In genomic region chr4:87982578-87982977, GRCm38 (mm10) we compare ENCODE assay signal across 25 mouse cellular contexts. TPM values are rescaled to one million over a fixed set of nuclear protein-coding genes. Genes with fewer than 3 reads are reported as not detected.
DNase-seq lines count a peak whose midpoint lies in the region; ATAC-seq lines count a peak whose summit lies in the region.
"Had no signal": no experiment of that assay in that cellular context is flagged by ENCODE, and none has a peak within 500 bp of the region (broad histone marks: within the 10 kb centered on the region; RNA-seq: fewer than 3 reads in every experiment).

No protein-coding gene starts in this region.

- no peak overlapping the region for H3K4me3 ChIP-seq in forebrain, embryonic 15.5 days
- H3K4me3 ChIP-seq: embryonic facial prominence, embryonic 15.5 days; erythroblast, embryonic 14.5 days; forebrain, embryonic 10.5 days; heart, adult 2 months; heart, embryonic 15.5 days; hindbrain, embryonic 13.5 days had no signal

- no peaks in the 10 kb centered on the region for H3K27me3 ChIP-seq in forebrain, embryonic 15.5 days
- H3K27me3 ChIP-seq: CH12.LX; embryonic facial prominence, embryonic 15.5 days; heart, embryonic 15.5 days; hindbrain, embryonic 13.5 days had no signal

- H3K9me3 ChIP-seq in forebrain, embryonic 15.5 days: no peaks in the 10 kb centered on the region
- H3K9me3 ChIP-seq: embryonic facial prominence, embryonic 15.5 days; forebrain, embryonic 10.5 days; heart, embryonic 15.5 days; hindbrain, embryonic 13.5 days had no signal

- H3K27ac ChIP-seq in forebrain, embryonic 15.5 days (replicated peaks): no peak overlapping the region
- H3K27ac ChIP-seq: embryonic facial prominence, embryonic 15.5 days; forebrain, embryonic 10.5 days; heart, adult 2 months; heart, embryonic 15.5 days; hindbrain, embryonic 13.5 days had no signal

- no peak overlapping the region for H3K9ac ChIP-seq in forebrain, embryonic 15.5 days (replicated peaks)
- H3K9ac ChIP-seq: embryonic facial prominence, embryonic 15.5 days; heart, embryonic 15.5 days; hindbrain, embryonic 13.5 days had no signal

- WGBS in forebrain, embryonic 15.5 days: 75% methylated on average over 5 of the region's 5 CpGs

- DNase-seq in 3T3-L1 (ENCODE audit: low read depth, low spot score): peak; percentile 9
- peak; percentile 32 for DNase-seq in CD4-positive, CD25-positive, alpha-beta regulatory T cell, adult 2 months (ENCODE audit: low read depth, low spot score)
- peak; percentile 0 for DNase-seq in T-cell, adult 2 months (ENCODE audit: low spot score)
- peak; percentile 29 for DNase-seq in naive thymus-derived CD4-positive, alpha-beta T cell, adult 2 months (ENCODE audit: low read depth)
- DNase-seq in cerebellum, adult 9-10 months: no peak
- DNase-seq: adrenal gland, adult 2 months; adrenal gland, postnatal 36 days; B cell, adult 2 months; cerebellum, adult 2 months; cerebellum, postnatal 14 days; embryo, embryonic 11 days; gastrocnemius, postnatal 14 days; heart, adult 2 months; heart, postnatal 14 days had no signal

- H3K4me2 ChIP-seq in forebrain, embryonic 15.5 days (replicated peaks): no peak overlapping the region
- H3K4me2 ChIP-seq: embryonic facial prominence, embryonic 15.5 days; heart, embryonic 11.5 days; hindbrain, embryonic 13.5 days had no signal

- H3K36me3 ChIP-seq in forebrain, embryonic 15.5 days: no peaks in the 10 kb centered on the region
- H3K36me3 ChIP-seq: embryonic facial prominence, embryonic 15.5 days; forebrain, embryonic 10.5 days; heart, embryonic 15.5 days; hindbrain, embryonic 13.5 days had no signal

- ATAC-seq in forebrain, embryonic 15.5 days (replicated peaks): no peak
- ATAC-seq: forebrain, embryonic 16.5 days; hindbrain, postnatal 0 days; intestine, postnatal 0 days had no signal

- peaks cover 40% of the 10 kb centered on the region for H3K4me1 ChIP-seq in forebrain, embryonic 15.5 days

RNA-seq across cellular contexts. Expression of gene Mllt3, which starts 50.6 kb away (rescaled TPM):
- 151 and 163 TPM in 2 replicates for polyA plus RNA-seq in forebrain, embryonic 15.5 days (2015; fragmentation: Nextera tagmentation; extraction: Ambion mirVana)
